Mouse (Mus musculus): ENCODE measurements at regions not wholly inside any gene's neighbourhood (a gene's known extent, or its start where the extent isn't known, plus 50 kb on each side); places are given as distances from the start of the nearest gene placed in this dataset.

DNA sequence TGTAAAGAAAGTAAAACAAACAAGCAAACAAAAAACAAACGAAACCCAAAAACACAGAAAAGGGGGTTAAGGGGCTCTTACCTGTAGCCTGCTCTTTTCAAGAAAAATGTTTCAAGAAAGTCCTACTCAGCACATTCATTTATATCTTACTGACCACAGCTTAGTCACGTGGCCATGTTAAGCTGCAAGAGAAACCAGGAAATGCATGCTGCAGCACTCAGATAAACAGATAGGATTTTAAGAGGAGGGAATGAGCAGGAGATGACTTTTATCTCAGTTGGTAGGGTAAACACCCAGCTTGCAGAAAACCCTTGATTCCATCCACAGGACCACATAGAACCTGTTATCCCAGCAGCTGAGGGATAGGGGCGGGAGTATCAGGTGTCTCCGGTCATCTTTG lies 62.9 kb upstream of the Sfmbt2 start:
- ATAC-seq (ENCODE audit: insufficient number of reproducible peaks, low FRiP score, low TSS enrichment), result no peak

DNA sequence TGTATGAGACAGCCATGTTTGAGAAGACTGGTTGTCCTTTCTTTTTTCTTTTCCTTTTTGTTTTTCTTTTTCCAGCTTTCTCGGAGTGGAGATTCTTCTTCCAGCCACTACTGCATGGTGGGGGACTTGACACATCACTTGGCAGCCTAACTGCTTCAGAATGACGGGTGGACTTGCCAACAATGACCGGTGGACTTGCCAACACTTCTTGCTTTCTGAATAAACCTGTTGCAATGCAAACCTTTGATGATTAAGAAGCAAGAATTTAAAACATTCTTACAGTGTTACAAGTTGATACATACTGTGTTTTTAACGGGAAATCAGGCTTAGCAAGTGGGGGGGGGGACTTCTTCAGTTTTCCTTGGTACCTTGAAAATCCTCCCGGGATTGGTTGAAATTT lies 60.7 kb upstream of the Sfmbt2 start:
- no peak for ATAC-seq (ENCODE audit: insufficient number of reproducible peaks, low FRiP score, low TSS enrichment)

DNA sequence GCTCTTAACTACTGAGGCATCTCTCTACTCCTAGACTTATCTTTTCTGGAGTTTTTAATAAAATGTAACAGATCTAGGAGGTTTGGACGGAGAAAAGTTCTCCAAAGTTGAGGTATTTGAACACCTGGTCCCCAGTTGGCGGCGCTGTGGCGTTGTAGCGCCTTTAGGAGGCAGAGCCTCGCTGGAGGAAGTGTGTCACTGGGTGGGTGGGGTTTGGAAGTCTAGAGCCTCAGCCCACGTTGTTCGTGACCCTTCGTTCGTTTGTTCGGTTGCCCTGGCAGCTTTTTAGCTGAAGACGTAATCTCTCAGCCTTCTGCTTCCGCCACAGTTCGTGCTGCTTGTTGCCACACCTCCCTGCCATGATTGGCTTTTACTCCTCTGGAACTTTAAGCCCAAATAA lies 58.6 kb upstream of the Sfmbt2 start:
- no peak for ATAC-seq (ENCODE audit: insufficient number of reproducible peaks, low FRiP score, low TSS enrichment)

DNA sequence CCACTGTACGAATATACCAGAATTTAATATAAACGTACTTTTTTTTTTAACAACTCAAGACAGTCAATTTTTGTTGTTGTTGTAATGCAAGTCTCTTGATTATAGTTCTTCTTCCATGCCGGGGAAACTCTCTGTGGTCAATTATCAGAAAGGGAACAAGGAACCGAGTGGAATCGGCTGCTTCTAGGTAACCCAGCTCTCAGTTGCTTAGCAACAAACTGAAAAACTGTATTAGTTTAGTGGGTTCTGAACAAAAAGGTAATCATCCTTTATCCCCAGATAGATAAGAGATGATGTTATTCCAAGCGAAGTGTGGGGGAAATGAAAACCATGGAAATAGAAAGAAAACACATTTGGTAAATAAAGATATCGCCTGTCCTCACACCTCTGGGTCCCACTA lies 57.9 kb upstream of the Sfmbt2 start:
- ATAC-seq (ENCODE audit: insufficient number of reproducible peaks, low FRiP score, low TSS enrichment), result no peak

DNA sequence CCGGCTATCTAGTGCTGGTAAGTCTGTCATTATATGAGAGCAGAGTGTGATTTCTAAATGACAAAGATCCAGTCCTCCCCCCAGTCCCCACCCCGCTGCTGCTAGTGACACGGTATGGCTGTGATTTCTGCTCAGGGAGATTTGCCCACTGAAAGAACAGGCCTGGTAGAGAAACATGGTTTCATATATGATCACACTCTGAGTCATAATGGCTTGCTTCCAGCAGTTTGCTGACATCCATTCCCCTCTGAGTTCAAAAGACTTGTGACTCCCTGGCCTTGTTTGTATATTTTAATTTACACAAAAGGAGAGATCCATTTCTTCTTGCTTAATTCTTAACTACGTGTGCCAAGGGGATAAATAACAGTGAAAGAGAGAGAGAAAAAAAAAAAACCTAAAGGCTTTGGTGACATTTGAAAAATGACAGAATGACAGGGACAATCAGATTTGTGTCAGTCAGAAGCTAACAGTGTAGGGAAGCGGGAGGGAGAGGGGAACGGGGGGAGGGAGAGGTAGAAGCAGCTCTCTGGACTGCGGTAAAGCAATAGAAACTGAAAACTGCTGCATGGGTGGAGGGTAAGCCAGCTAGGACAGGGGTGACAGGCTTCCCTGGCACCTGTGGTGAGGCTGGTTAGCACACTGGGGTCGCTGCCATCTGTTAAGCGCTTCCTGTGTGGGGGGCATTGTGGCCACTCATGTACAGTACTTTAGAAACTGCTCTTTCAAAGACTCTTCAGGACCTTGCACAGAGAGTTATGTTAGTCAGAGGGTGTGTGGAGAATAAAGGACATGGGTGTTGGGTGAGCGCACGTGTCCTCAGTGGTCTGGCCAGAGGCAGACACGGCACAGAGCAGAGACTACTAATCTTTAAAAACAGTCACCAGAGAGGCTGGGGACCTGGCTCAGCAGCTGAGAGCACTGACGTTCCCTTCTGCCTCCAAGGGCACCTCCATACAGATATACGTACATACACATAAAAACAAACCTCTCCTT lies 55.8 kb upstream of the Sfmbt2 start:
- ATAC-seq (ENCODE audit: insufficient number of reproducible peaks, low FRiP score, low TSS enrichment), result no peak; the same call in 1 of the 2 replicates

DNA sequence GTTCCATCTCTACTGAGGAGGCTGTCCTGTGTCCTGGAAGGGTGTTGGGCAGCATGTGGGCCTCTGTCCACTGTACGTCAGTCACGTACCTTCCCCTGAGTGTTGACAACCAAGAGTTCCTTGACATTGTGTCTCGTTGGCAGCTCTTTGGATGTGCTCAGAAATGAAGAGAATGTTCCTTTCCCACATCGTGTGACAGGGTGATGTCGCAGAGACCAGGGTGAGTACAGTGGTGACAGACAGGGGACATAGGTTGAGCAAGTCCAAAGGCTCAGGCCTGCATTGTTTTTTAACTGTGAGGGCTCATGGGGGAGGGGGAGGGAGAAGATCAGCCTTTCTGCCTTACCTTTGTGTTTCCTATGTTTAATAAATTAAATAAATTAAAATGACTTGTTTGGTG lies 54.0 kb upstream of the Sfmbt2 start:
- ATAC-seq (ENCODE audit: insufficient number of reproducible peaks, low FRiP score, low TSS enrichment), result 0 out of 2 replicates have a peak, but pooled peaks have one; percentile 5

DNA sequence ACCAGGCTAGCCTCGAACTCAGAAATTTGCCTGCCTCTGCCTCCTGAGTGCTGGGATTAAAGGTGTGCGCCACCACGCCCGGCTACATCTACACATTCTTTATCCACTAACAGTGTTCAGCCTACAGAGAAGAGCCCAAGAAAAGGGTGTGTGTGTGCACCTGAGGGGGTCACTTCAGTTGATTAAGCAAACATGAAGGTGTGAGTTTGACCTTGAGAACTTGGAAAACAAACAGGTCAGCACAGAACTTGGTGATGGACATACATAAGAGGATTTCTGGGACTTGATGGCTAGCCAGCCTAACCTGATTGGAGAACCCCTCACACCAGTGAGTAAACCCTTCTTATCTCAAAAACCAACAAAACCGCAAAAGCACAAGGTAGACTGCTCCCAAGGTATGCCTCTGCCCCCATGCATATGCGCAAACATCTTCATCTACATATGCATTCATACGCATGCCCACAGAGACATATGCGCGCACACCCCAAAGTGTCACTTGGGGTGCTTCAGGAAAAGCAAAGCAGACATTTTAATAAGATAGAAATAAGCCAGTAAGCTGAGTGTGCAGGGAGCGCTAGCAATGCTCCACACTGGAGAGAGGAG lies 52.0 kb upstream of the Sfmbt2 start:
- no peak for ATAC-seq (ENCODE audit: insufficient number of reproducible peaks, low FRiP score, low TSS enrichment)

Data from cerebellum, adult (tissue).